Mouse (Mus musculus): ENCODE results near the gene Sap30l.
"Not testable (repeated sequence)": the region's sequence is repeated elsewhere in the genome, so short reads cannot be mapped to it uniquely, and the experiment has no call there.

Gene Sap30l

DNA sequence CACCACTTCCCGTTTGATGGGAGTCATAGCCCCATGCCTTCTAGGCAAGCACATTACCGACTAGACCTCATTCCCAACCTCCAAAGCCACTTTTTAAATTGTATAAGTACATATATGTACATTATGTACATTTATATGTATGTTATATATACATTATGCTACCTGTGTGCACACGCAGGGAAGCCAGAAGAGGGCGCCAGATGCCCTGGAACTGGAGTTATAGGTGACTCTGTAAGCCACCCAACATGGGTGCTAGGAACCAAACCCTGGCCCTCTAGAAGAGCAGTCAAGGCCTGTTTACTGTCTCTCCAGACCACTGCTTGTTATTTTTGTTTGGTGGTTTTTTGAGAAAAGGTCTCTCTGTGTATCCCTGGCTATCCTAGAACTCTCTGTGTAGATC lies 16.8 kb downstream of the Sap30l start:
- Histone ChIP-seq H3K4me1 (replicated peaks; ENCODE audit: low read depth, low read length) (peaks cover 28% of the 10 kb centered on the region), H3K27me3 (ENCODE audit: insufficient read depth, low read length) (0 out of 2 replicates have a peak, but pooled peaks cover 4% of the 10 kb centered on the region), H3K9me3 (ENCODE audit: low read length) (no peaks in the 10 kb centered on the region), H3K36me3 (ENCODE audit: insufficient read depth, low read length) (peaks cover 1% of the 10 kb centered on the region; the same call in 1 of the 2 replicates), H3K4me3 (replicated peaks; ENCODE audit: low read length) (no peak overlapping the region)
- TF ChIP-seq POU5F1 (IDR thresholded peaks at IDR 0.05; ENCODE audit: borderline replicate concordance, low read length): no peak
- peak; percentile 54 for TF ChIP-seq CTCF (conservative IDR thresholded peaks at IDR 0.05; ENCODE audit: low read length)

DNA sequence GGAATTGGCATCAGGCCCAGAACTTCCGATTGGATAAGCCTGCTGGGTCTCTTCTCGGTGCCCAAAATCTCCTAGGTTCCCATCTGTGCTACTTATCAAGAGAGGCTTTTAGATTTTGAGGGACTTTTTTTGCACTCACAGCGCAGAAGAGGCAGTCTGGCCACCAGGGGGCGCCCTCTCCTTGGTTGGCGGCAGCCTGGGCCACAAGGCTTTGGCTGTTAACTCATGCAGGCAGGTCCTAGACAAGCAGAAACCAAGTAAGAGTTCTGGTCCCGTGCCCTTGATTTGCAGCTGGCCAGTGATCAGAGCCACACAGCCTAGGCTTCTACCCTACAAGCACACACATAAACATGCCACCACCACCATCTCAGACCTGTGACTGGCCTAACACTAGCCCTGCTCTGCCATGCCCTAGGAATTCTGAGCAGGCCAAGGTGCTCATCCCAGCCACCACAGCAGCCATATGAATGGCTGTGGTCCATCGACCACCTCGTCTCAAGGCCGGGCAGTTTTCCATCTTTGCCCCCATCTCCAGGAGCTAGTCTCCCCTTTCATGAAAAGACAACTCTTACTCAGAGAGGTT lies 18.7 kb downstream of the Sap30l start:
- Histone ChIP-seq H3K9me3 (ENCODE audit: low read length) (no peaks in the 10 kb centered on the region), H3K36me3 (ENCODE audit: insufficient read depth, low read length) (no peaks in the 10 kb centered on the region), H3K4me1 (replicated peaks; ENCODE audit: low read depth, low read length) (peaks cover 16% of the 10 kb centered on the region), H3K27me3 (ENCODE audit: insufficient read depth, low read length) (0 out of 2 replicates have a peak, but pooled peaks cover 4% of the 10 kb centered on the region), H3K4me3 (replicated peaks; ENCODE audit: low read length) (no peak overlapping the region)
- peak; percentile 89 for TF ChIP-seq CTCF (conservative IDR thresholded peaks at IDR 0.05; ENCODE audit: low read length)
- TF ChIP-seq NANOG (IDR thresholded peaks at IDR 0.05; ENCODE audit: borderline replicate concordance, low read length): no peak
- no peak for TF ChIP-seq POU5F1 (IDR thresholded peaks at IDR 0.05; ENCODE audit: borderline replicate concordance, low read length)

DNA sequence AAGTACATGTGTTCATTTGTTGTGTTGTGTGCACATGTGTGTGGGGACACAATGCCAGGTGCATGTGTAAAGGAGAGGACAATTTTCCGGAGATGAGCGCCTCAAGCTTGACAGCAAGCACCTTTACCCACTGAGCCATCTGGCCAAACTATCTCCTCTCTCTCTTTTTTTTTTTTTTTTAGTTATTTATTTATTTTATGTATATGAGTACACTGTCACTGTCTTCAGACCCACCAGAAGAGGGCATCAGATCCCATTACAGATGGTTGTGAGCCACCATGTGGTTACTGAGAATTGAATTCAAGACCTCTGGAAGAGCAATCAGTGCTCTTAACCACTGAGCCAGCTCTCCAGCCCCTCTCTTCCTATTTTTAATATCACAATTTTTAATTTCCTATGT lies 21.7 kb downstream of the Sap30l start:
- Histone ChIP-seq H3K27me3 (ENCODE audit: insufficient read depth, low read length) (peaks cover 28% of the 10 kb centered on the region), H3K4me1 (replicated peaks; ENCODE audit: low read depth, low read length) (peaks cover 30% of the 10 kb centered on the region)
- not testable (repeated sequence) for H3K9me3 ChIP-seq (ENCODE audit: low read length); H3K36me3 ChIP-seq (ENCODE audit: insufficient read depth, low read length); H3K4me3 ChIP-seq (replicated peaks; ENCODE audit: low read length)

DNA sequence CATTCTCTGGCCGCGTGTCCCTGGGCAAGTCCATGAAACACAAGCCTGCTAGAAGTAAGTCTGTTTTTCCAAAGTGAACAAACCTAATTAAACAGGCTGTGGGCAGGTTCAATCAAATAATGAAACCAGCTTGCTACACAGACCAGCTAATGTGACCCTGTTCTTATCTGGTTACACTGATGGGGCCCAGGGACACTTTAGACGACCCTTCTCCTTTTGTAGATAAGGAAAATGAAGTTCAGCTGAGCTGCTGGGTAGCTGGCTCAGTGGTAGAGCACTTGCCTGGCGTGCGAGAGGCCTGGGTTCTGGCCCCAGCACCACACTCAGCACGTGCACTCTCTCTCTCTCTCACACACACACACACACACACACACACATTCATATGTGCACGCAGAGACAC lies 22.3 kb downstream of the Sap30l start:
- TF ChIP-seq NANOG (IDR thresholded peaks at IDR 0.05; ENCODE audit: borderline replicate concordance, low read length): no peak
- TF ChIP-seq CTCF (conservative IDR thresholded peaks at IDR 0.05; ENCODE audit: low read length): no peak
- TF ChIP-seq POU5F1 (IDR thresholded peaks at IDR 0.05; ENCODE audit: borderline replicate concordance, low read length): no peak
- Histone ChIP-seq H3K4me1 (replicated peaks; ENCODE audit: low read depth, low read length) (peaks cover 35% of the 10 kb centered on the region), H3K27me3 (ENCODE audit: insufficient read depth, low read length) (peaks cover 33% of the 10 kb centered on the region), H3K9me3 (ENCODE audit: low read length) (no peaks in the 10 kb centered on the region), H3K36me3 (ENCODE audit: insufficient read depth, low read length) (no peaks in the 10 kb centered on the region), H3K4me3 (replicated peaks; ENCODE audit: low read length) (no peak overlapping the region)

DNA sequence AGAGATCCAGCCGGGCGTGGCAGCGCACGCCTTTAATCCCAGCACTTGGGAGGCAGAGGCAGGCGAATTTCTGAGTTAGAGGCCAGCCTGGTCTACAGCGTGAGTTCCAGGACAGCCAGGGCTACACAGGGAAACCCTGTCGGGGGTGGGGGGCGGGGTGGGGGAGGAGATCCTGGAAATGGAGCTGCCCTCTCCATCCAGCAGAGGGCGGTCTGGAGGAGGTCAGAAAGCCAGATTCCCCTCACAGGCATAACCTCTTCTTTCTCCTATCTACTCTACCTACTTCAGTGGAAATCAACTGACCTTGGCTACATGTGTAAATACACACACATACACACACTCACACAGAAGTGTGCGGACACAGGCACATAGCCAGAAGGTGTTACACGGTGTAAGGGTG lies 23.8 kb downstream of the Sap30l start:
- Histone ChIP-seq H3K27me3 (ENCODE audit: insufficient read depth, low read length) (peaks cover 45% of the 10 kb centered on the region), H3K4me1 (replicated peaks; ENCODE audit: low read depth, low read length) (peaks cover 49% of the 10 kb centered on the region), H3K4me3 (replicated peaks; ENCODE audit: low read length) (peak overlapping the region; percentile 29; the same call in 1 of the 2 replicates)
- not testable (repeated sequence) for H3K36me3 ChIP-seq (ENCODE audit: insufficient read depth, low read length); H3K9me3 ChIP-seq (ENCODE audit: low read length)
- peak; percentile 24; the same call in 1 of the 2 replicates for TF ChIP-seq CTCF (conservative IDR thresholded peaks at IDR 0.05; ENCODE audit: low read length)

DNA sequence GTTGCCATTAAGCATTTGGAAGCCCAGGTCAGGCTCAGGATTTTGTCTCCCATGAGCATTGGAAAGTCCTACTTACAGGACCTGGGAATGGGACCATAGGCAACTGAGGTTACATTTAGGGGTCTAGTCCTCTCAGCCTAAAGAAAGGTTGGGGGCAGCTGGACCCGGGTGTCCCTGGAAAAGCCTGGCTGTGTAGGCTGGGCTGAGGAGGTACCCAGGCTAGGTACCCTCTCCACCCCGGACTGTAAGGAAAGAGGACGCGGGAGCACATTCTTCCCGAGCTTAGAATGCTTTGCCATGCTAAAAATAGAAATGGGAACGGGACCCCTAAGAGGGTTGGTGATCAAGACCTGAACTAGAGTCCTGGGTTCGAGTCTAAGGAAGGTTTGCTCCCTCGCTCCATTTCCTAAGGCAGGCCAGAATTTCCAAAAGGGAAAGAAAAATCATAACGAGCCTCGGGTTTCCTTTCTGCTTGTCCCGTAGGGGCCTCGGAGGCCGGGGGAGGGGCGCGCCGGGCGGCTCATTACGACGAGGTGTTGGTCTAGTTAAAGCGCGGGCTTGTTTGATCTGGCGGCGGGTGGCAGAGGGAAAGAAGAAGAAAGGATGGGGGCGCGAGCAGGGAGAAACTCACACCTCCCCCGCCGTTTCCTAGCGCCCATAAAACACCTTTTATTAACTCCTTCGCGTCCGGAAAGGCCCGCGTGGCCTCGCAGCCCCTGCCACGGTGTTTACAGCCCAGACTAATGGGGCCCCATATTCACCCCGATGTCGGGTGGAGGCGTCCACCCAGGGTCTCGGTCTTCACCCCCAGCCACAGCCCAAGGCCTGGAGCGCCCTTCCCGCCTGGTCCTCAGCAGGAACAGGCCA lies 25.8 kb downstream of the Sap30l start:
- H3K27me3 ChIP-seq (ENCODE audit: insufficient read depth, low read length): peaks cover 65% of the 10 kb centered on the region

DNA sequence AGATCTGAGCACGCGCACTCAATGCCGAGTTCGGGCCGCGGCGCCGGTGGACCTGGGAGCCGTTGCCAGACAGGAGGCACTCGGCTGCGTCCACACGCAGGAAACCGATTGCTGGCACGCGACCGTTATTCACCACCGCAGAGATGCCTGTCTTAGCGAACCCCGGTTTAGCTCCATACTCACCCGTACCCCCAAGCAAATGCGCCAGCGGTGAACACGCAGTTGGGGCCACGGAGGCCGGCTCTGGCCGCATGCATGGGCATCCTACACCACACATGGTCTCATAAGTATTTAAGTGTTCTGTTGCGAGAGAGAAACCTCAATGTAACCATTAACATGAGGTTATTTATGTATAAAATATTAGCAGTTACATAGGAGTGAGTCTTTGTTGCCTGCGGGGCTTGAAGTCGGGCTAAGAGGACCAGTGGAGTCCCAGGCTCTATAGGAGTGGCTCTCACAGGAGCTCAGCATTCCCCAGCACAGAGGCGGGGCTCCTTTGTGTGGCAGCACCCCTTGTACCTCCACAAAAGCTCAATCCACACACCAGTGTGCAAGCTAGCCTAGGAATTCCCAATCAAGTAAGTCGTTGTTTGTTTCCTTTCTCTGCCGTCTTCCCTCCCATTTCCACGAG lies 26.6 kb downstream of the Sap30l start:
- no peak for TF ChIP-seq POU5F1 (IDR thresholded peaks at IDR 0.05; ENCODE audit: borderline replicate concordance, low read length)
- TF ChIP-seq NANOG (IDR thresholded peaks at IDR 0.05; ENCODE audit: borderline replicate concordance, low read length): no peak
- TF ChIP-seq CTCF (conservative IDR thresholded peaks at IDR 0.05; ENCODE audit: low read length): no peak
- no peaks in the 10 kb centered on the region for H3K36me3 ChIP-seq (ENCODE audit: insufficient read depth, low read length)
- H3K4me1 ChIP-seq (replicated peaks; ENCODE audit: low read depth, low read length): peaks cover 65% of the 10 kb centered on the region
- H3K4me3 ChIP-seq (replicated peaks; ENCODE audit: low read length): peak overlapping the region; percentile 66
- peaks cover 73% of the 10 kb centered on the region for H3K27me3 ChIP-seq (ENCODE audit: insufficient read depth, low read length)
- no peaks in the 10 kb centered on the region for H3K9me3 ChIP-seq (ENCODE audit: low read length)

More for the DNA sequence above, 25.8 kb downstream of the Sap30l start:
- H3K36me3 ChIP-seq (ENCODE audit: insufficient read depth, low read length): no peaks in the 10 kb centered on the region
- H3K9me3 ChIP-seq (ENCODE audit: low read length): no peaks in the 10 kb centered on the region
- peak overlapping the region; percentile 66 for H3K4me3 ChIP-seq (replicated peaks; ENCODE audit: low read length)
- H3K4me1 ChIP-seq (replicated peaks; ENCODE audit: low read depth, low read length): peaks cover 57% of the 10 kb centered on the region
- TF ChIP-seq POU5F1 (IDR thresholded peaks at IDR 0.05; ENCODE audit: borderline replicate concordance, low read length): no peak
- no peak for TF ChIP-seq CTCF (conservative IDR thresholded peaks at IDR 0.05; ENCODE audit: low read length)
- no peak for TF ChIP-seq NANOG (IDR thresholded peaks at IDR 0.05; ENCODE audit: borderline replicate concordance, low read length)

DNA sequence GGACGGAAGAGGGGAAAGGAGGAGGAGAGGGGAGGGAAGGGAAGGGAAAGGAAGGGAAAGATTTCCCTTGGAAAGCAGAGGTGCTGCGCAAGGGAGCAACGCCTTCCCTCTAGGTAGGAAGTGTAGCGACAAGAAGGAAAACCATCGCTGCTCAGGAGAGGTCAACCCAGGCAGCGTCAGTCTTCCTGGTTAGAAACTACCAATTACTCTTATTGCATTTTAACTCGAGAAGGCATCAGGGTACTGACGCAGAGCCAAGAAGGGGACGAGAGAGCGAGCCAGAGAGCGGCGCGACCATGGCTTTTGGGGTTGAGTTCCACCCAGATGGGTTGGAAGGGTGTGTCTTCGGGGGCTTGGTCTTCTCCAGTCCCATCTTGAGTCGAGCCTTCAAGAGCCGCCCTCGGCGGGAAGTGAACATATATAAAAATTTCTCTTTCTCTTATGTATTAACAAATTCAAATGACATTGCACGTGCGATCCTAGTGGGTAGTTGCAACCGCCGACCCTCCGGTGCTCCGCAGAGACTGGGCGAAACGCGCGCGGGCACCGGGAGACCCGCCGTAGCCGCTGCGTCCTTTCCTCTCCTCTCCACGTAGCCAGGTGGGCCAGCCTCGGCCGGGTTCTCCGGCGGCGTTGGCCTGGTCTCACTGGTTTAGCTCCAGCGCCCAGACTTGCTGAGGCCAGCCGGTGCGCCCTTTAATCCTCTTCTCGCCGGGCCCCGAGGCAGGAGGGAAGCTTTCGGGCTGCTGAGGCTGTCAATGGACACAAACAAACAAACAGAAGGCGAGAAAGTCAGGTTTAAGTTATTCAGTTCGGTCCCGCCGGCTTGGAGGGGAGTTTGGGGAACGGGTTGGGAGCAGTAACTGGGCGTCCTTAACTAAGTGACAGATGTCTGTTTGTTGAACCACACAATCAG lies 27.8 kb downstream of the Sap30l start:
- no peak for TF ChIP-seq POU5F1 (IDR thresholded peaks at IDR 0.05; ENCODE audit: borderline replicate concordance, low read length)
- TF ChIP-seq NANOG (IDR thresholded peaks at IDR 0.05; ENCODE audit: borderline replicate concordance, low read length): no peak
- TF ChIP-seq CTCF (conservative IDR thresholded peaks at IDR 0.05; ENCODE audit: low read length): no peak
- Histone ChIP-seq H3K27me3 (ENCODE audit: insufficient read depth, low read length) (peaks cover 85% of the 10 kb centered on the region), H3K4me3 (replicated peaks; ENCODE audit: low read length) (peak overlapping the region; percentile 32), H3K4me1 (replicated peaks; ENCODE audit: low read depth, low read length) (peaks cover 76% of the 10 kb centered on the region), H3K36me3 (ENCODE audit: insufficient read depth, low read length) (no peaks in the 10 kb centered on the region), H3K9me3 (ENCODE audit: low read length) (no peaks in the 10 kb centered on the region)

Measured in E14TG2a.4 (cell line).